Mouse (Mus musculus): ENCODE results near the gene Gdpd3. TPM values are rescaled to one million over a fixed set of nuclear protein-coding genes. Genes with fewer than 3 reads are reported as not detected.

Gdpd3 gene
- polyA plus RNA-seq, 1 experiment from 2014 or later, result 2.4 TPM

Other genes starting within 250 kb of the Gdpd3 start
- gene Eif3c, start 199.9 kb upstream of the Gdpd3 start, polyA plus RNA-seq (2016; fragmentation: Nextera tagmentation; extraction: Ambion mirVana), result 202 and 205 TPM in 2 replicates
- 0.56 and 0.90 TPM in 2 replicates for gene Apobr, start 181.4 kb upstream of the Gdpd3 start, polyA plus RNA-seq (2016; fragmentation: Nextera tagmentation; extraction: Ambion mirVana)
- gene Cln3, start 180.5 kb upstream of the Gdpd3 start, polyA plus RNA-seq (2016; fragmentation: Nextera tagmentation; extraction: Ambion mirVana), result 34.0 TPM in 2 replicates
- not detected in 2 replicates for gene Il27, start 171.4 kb upstream of the Gdpd3 start, polyA plus RNA-seq (2016; fragmentation: Nextera tagmentation; extraction: Ambion mirVana)
- 0.28 TPM in 1 of 2 replicates, not detected in the other for gene Nupr1, start 135.5 kb upstream of the Gdpd3 start, polyA plus RNA-seq (2016; fragmentation: Nextera tagmentation; extraction: Ambion mirVana)
- gene Sgf29, start 117.0 kb upstream of the Gdpd3 start, polyA plus RNA-seq (2016; fragmentation: Nextera tagmentation; extraction: Ambion mirVana), result 47.7 and 49.1 TPM in 2 replicates
- gene Sult1a1, start 89.9 kb upstream of the Gdpd3 start, polyA plus RNA-seq (2016; fragmentation: Nextera tagmentation; extraction: Ambion mirVana), result 0.83 and 1.2 TPM in 2 replicates
- gene Bola2, start 70.9 kb upstream of the Gdpd3 start, polyA plus RNA-seq (2016; fragmentation: Nextera tagmentation; extraction: Ambion mirVana), result 145 and 156 TPM in 2 replicates
- gene Slx1b, start 70.5 kb upstream of the Gdpd3 start, polyA plus RNA-seq (2016; fragmentation: Nextera tagmentation; extraction: Ambion mirVana), result 14.5 and 14.7 TPM in 2 replicates
- gene Coro1a, start 58.5 kb upstream of the Gdpd3 start, polyA plus RNA-seq (2016; fragmentation: Nextera tagmentation; extraction: Ambion mirVana), result 36.6 and 39.1 TPM in 2 replicates
- 36.4 and 38.5 TPM in 2 replicates for gene Mapk3, start 6.7 kb upstream of the Gdpd3 start, polyA plus RNA-seq (2016; fragmentation: Nextera tagmentation; extraction: Ambion mirVana)
- 104 and 126 TPM in 2 replicates for gene Ypel3, start 10.6 kb downstream of the Gdpd3 start, polyA plus RNA-seq (2016; fragmentation: Nextera tagmentation; extraction: Ambion mirVana)
- gene Tbx6, start 15.1 kb downstream of the Gdpd3 start, polyA plus RNA-seq (2016; fragmentation: Nextera tagmentation; extraction: Ambion mirVana), result 0.50 and 0.68 TPM in 2 replicates
- gene Ppp4c, start 26.2 kb downstream of the Gdpd3 start, polyA plus RNA-seq (2016; fragmentation: Nextera tagmentation; extraction: Ambion mirVana), result 378 and 401 TPM in 2 replicates
- 0.19 and 0.33 TPM in 2 replicates for gene Fam57b, start 31.3 kb downstream of the Gdpd3 start, polyA plus RNA-seq (2016; fragmentation: Nextera tagmentation; extraction: Ambion mirVana)
- gene 4930451I11Rik, start 65.3 kb downstream of the Gdpd3 start, polyA plus RNA-seq (2016; fragmentation: Nextera tagmentation; extraction: Ambion mirVana), result not detected in 2 replicates
- 1.5 and 2.3 TPM in 2 replicates for gene Doc2a, start 81.1 kb downstream of the Gdpd3 start, polyA plus RNA-seq (2016; fragmentation: Nextera tagmentation; extraction: Ambion mirVana)
- gene Hirip3, start 95.6 kb downstream of the Gdpd3 start, polyA plus RNA-seq (2016; fragmentation: Nextera tagmentation; extraction: Ambion mirVana), result 46.1 and 50.7 TPM in 2 replicates
- 93.3 and 101 TPM in 2 replicates for gene Ino80e, start 96.0 kb downstream of the Gdpd3 start, polyA plus RNA-seq (2016; fragmentation: Nextera tagmentation; extraction: Ambion mirVana)
- 58.2 and 60.3 TPM in 2 replicates for gene Taok2, start 118.4 kb downstream of the Gdpd3 start, polyA plus RNA-seq (2016; fragmentation: Nextera tagmentation; extraction: Ambion mirVana)
- 17.7 and 18.0 TPM in 2 replicates for gene Tmem219, start 156.6 kb downstream of the Gdpd3 start, polyA plus RNA-seq (2016; fragmentation: Nextera tagmentation; extraction: Ambion mirVana)
- gene Kctd13, start 162.5 kb downstream of the Gdpd3 start, polyA plus RNA-seq (2016; fragmentation: Nextera tagmentation; extraction: Ambion mirVana), result 18.3 and 19.7 TPM in 2 replicates
- gene Asphd1, start 183.2 kb downstream of the Gdpd3 start, polyA plus RNA-seq (2016; fragmentation: Nextera tagmentation; extraction: Ambion mirVana), result 0.17 and 0.30 TPM in 2 replicates
- gene Sez6l2, start 184.2 kb downstream of the Gdpd3 start, polyA plus RNA-seq (2016; fragmentation: Nextera tagmentation; extraction: Ambion mirVana), result 0.14 and 0.35 TPM in 2 replicates
- gene Cdipt, start 209.6 kb downstream of the Gdpd3 start, polyA plus RNA-seq (2016; fragmentation: Nextera tagmentation; extraction: Ambion mirVana), result 76.5 and 80.7 TPM in 2 replicates
- 0.64 and 1.1 TPM in 2 replicates for gene Cdiptos, start 209.8 kb downstream of the Gdpd3 start, polyA plus RNA-seq (2016; fragmentation: Nextera tagmentation; extraction: Ambion mirVana)
- gene Mvp, start 248.3 kb downstream of the Gdpd3 start, polyA plus RNA-seq (2016; fragmentation: Nextera tagmentation; extraction: Ambion mirVana), result 4.1 and 4.6 TPM in 2 replicates